Mouse (Mus musculus): ENCODE measurements around the gene Caprin1. TPM values are rescaled to one million over a fixed set of nuclear protein-coding genes. Genes with fewer than 3 reads are reported as not detected.

Caprin1 gene
- polyA plus RNA-seq (2014; fragmentation: Nextera tagmentation; extraction: Ambion mirVana): 622 and 665 TPM in 2 replicates

DNA sequence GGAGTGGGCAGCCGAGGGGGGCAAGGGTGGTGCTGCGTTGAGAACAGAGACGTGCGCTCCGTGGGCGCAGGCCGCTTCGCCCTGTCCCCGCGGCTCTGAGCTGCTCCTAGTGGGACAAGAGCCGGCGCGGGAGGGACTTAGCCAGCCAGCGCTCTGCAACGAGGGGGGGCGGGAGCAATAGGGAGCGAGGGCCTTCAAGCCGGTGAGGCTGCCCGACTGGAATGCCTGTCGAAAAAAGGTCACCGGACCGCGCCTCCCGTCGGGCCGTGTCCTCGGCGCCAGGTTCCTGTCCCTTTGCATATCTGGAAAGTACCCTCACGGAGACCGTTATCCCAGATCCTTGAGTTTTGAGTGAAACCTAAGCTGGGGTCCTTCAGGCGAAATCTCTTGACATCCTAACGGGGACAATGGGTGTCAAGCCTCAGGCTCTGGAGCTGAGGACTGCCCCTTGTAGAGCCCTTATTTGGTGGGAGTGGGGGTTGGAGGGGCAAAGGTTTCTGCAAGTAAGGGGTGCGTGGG is at the start of gene Caprin1:
Gene Caprin1 (minus strand): TSS at position 159 of the 519 bp plus-strand sequence.
- peak within 1 kb of the TSS; percentile 50 for H3K4me2 ChIP-seq (ENCODE audit: low read depth, low read length)
- ATAC-seq (replicated peaks; ENCODE audit: insufficient number of reproducible peaks, low FRiP score, low TSS enrichment, low read depth) (peak; percentile 93), DNase-seq (ENCODE audit: low spot score) (peak; percentile 94)
- WGBS: 0% methylated on average over 32 of the region's 33 CpGs
- H3K27me3 ChIP-seq (ENCODE audit: control insufficient read depth, insufficient read depth, low read length): no peaks in the 10 kb centered on the region
- H3K4me3 ChIP-seq (ENCODE audit: low read depth, low read length): peak within 1 kb of the TSS; percentile 97
- H3K9me3 ChIP-seq (replicated peaks; ENCODE audit: control insufficient read depth, low read length): no peaks in the 10 kb centered on the region
- peak within 1 kb of the TSS; percentile 100 for H3K27ac ChIP-seq (replicated peaks; ENCODE audit: low read depth, low read length)
- H3K4me1 ChIP-seq (ENCODE audit: control insufficient read depth, insufficient read depth, low read length): no peaks in the 10 kb centered on the region
- H3K36me3 ChIP-seq (replicated peaks; ENCODE audit: control insufficient read depth, insufficient read depth, low read depth, low read length): no peaks in the 10 kb centered on the region
- H3K9ac ChIP-seq (replicated peaks; ENCODE audit: low read length): peak within 1 kb of the TSS; percentile 99

DNA sequence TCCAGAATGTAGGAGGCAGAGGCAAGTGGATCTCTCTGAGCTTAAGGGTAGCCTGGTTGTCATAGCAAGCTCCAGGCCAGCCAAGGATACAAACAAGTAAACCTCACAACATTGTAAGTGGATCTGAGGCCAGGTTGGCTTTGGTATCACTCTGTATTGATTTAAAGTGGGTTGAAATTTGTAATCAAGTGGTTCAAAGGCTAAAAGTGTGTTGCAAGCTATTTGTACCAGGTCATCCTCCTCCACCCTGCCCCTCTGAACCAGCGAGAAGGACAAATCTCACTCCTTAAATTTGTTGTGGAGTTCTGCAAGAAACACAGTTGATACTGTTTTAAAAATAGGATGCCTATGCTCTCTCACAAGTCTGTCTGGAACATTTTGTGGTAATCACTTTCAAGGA is 49.4 kb upstream of the Caprin1 start:
- Histone ChIP-seq H3K9me3 (replicated peaks; ENCODE audit: control insufficient read depth, low read length) (no peaks in the 10 kb centered on the region), H3K4me2 (ENCODE audit: low read depth, low read length) (no peak overlapping the region), H3K4me3 (ENCODE audit: low read depth, low read length) (no peak overlapping the region), H3K36me3 (replicated peaks; ENCODE audit: control insufficient read depth, insufficient read depth, low read depth, low read length) (no peaks in the 10 kb centered on the region), H3K27ac (replicated peaks; ENCODE audit: low read depth, low read length) (no peak overlapping the region), H3K9ac (replicated peaks; ENCODE audit: low read length) (no peak overlapping the region), H3K4me1 (ENCODE audit: control insufficient read depth, insufficient read depth, low read length) (no peaks in the 10 kb centered on the region), H3K27me3 (ENCODE audit: control insufficient read depth, insufficient read depth, low read length) (no peaks in the 10 kb centered on the region)
- WGBS: 81% methylated on average over 1 of the region's 1 CpGs
- ATAC-seq (replicated peaks; ENCODE audit: insufficient number of reproducible peaks, low FRiP score, low TSS enrichment, low read depth): no peak
- DNase-seq (ENCODE audit: low spot score): no peak

DNA sequence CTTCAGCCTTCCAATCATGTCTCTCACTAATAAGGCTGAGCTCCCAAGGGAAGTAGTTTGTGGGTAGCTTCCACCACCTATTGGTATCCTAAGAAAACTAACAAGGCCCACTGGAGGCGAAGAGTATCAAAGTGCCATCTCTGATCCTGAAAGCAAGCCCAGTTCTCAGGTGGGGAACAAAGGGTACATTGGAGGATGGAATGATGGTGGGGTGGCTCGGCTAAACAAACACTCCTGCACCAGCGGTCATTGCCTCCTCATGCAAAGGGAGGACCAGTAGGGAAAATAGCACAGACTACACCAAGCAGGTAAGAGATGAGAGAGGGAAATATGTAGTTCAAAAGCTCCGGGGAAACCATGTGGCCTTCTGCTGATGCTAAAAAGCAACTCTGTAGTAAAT is 48.8 kb upstream of the Caprin1 start:
- WGBS: 86% methylated on average over 4 of the region's 4 CpGs
- Histone ChIP-seq H3K36me3 (replicated peaks; ENCODE audit: control insufficient read depth, insufficient read depth, low read depth, low read length) (no peaks in the 10 kb centered on the region), H3K27ac (replicated peaks; ENCODE audit: low read depth, low read length) (no peak overlapping the region), H3K4me2 (ENCODE audit: low read depth, low read length) (no peak overlapping the region), H3K9me3 (replicated peaks; ENCODE audit: control insufficient read depth, low read length) (no peaks in the 10 kb centered on the region), H3K27me3 (ENCODE audit: control insufficient read depth, insufficient read depth, low read length) (no peaks in the 10 kb centered on the region), H3K4me3 (ENCODE audit: low read depth, low read length) (no peak overlapping the region), H3K4me1 (ENCODE audit: control insufficient read depth, insufficient read depth, low read length) (no peaks in the 10 kb centered on the region), H3K9ac (replicated peaks; ENCODE audit: low read length) (no peak overlapping the region)
- ATAC-seq (replicated peaks; ENCODE audit: insufficient number of reproducible peaks, low FRiP score, low TSS enrichment, low read depth): no peak
- DNase-seq (ENCODE audit: low spot score): no peak

DNA sequence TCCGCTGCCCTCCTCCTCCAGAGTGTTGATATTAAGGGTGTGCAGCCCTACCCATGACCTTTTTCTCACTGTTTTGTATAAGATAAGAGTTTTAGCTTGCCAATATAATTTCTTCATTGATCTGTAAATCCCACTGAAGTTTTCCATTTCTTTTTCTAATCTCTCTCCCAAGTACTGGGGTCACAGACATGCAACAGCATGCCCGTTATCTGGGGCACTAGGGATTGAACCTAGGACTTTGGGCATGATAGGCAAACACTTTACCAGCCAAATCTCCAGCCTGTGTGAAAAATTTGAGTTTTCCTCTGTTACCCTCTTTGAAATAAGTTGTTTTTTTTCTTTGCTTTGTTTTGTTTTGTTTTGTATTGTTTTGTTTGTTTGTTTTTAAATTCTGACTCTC is 46.6 kb upstream of the Caprin1 start:
- Histone ChIP-seq H3K9me3 (replicated peaks; ENCODE audit: control insufficient read depth, low read length) (no peaks in the 10 kb centered on the region), H3K4me3 (ENCODE audit: low read depth, low read length) (no peak overlapping the region), H3K9ac (replicated peaks; ENCODE audit: low read length) (no peak overlapping the region), H3K4me2 (ENCODE audit: low read depth, low read length) (no peak overlapping the region), H3K4me1 (ENCODE audit: control insufficient read depth, insufficient read depth, low read length) (no peaks in the 10 kb centered on the region), H3K36me3 (replicated peaks; ENCODE audit: control insufficient read depth, insufficient read depth, low read depth, low read length) (no peaks in the 10 kb centered on the region), H3K27me3 (ENCODE audit: control insufficient read depth, insufficient read depth, low read length) (no peaks in the 10 kb centered on the region), H3K27ac (replicated peaks; ENCODE audit: low read depth, low read length) (no peak overlapping the region)
- ATAC-seq (replicated peaks; ENCODE audit: insufficient number of reproducible peaks, low FRiP score, low TSS enrichment, low read depth) (no peak), DNase-seq (ENCODE audit: low spot score) (no peak)
- WGBS: 91% methylated on average over 2 of the region's 2 CpGs

DNA sequence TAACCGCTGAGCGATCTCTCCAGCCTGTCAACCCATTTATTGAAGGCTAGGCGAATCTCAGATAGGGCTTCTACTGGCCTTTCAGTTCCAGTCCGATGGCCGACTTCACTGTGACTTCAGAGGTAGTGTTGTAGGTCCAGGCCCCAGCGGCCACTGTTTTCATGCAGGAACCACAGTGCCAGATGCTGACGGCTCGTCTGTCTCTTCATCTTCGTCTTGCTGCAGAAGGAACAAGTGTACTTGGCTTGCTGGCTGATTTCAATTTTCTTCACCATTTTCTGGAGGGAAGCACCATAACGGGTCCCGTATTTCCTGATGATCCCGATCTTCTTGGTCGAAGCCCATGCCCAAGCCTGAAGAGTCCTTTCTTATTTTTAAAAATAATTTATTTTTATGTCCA is 45.9 kb upstream of the Caprin1 start:
- Histone ChIP-seq H3K27me3 (ENCODE audit: control insufficient read depth, insufficient read depth, low read length) (no peaks in the 10 kb centered on the region), H3K9ac (replicated peaks; ENCODE audit: low read length) (no peak overlapping the region), H3K4me3 (ENCODE audit: low read depth, low read length) (no peak overlapping the region), H3K36me3 (replicated peaks; ENCODE audit: control insufficient read depth, insufficient read depth, low read depth, low read length) (no peaks in the 10 kb centered on the region), H3K27ac (replicated peaks; ENCODE audit: low read depth, low read length) (no peak overlapping the region), H3K9me3 (replicated peaks; ENCODE audit: control insufficient read depth, low read length) (no peaks in the 10 kb centered on the region), H3K4me1 (ENCODE audit: control insufficient read depth, insufficient read depth, low read length) (no peaks in the 10 kb centered on the region), H3K4me2 (ENCODE audit: low read depth, low read length) (no peak overlapping the region)
- DNase-seq (ENCODE audit: low spot score) (no peak), ATAC-seq (replicated peaks; ENCODE audit: insufficient number of reproducible peaks, low FRiP score, low TSS enrichment, low read depth) (no peak)
- 95% methylated on average over 13 of the region's 13 CpGs for WGBS

DNA sequence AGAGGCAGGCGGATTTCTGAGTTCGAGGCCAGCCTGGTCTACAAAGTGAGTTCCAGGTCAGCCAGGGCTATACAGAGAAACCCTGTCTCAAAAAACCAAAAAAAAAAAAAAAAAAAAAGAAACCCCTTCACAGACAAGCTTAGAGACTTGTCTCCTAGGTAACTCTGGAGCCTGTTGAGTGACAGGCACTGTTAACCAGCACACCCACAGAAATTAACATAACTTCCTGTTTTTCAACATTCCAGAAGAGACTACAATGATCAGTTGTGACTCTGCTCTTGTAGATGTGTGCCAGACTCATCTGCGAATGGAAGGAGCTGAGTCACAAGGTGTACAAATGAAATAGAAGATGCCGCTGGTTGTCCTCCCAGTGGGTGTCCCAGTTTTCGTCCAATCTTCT is 44.9 kb upstream of the Caprin1 start:
- Histone ChIP-seq H3K4me3 (ENCODE audit: low read depth, low read length) (no peak overlapping the region), H3K4me2 (ENCODE audit: low read depth, low read length) (no peak overlapping the region), H3K27ac (replicated peaks; ENCODE audit: low read depth, low read length) (no peak overlapping the region), H3K9me3 (replicated peaks; ENCODE audit: control insufficient read depth, low read length) (no peaks in the 10 kb centered on the region), H3K4me1 (ENCODE audit: control insufficient read depth, insufficient read depth, low read length) (no peaks in the 10 kb centered on the region), H3K27me3 (ENCODE audit: control insufficient read depth, insufficient read depth, low read length) (no peaks in the 10 kb centered on the region), H3K9ac (replicated peaks; ENCODE audit: low read length) (no peak overlapping the region), H3K36me3 (replicated peaks; ENCODE audit: control insufficient read depth, insufficient read depth, low read depth, low read length) (no peaks in the 10 kb centered on the region)
- WGBS: 85% methylated on average over 4 of the region's 5 CpGs
- DNase-seq (ENCODE audit: low spot score) (no peak), ATAC-seq (replicated peaks; ENCODE audit: insufficient number of reproducible peaks, low FRiP score, low TSS enrichment, low read depth) (no peak)

DNA sequence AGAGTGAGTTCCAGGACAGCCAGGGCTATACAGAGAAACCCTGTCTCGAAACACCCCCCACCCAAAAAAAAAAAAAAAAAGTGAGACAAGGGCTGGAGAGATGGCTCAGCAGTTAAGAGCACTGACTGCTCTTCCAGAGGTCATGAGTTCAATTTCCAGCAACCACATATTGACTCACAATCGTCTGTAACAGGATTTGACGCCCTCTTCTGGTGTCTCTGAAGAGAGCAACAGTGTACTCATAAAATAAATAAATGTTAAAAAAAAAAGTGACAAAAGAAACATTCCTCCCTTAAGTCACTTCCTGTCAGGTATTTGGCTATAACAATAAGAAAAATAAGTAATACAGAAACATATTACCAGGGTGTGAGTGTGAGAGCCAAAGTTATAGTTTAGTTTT is 41.0 kb upstream of the Caprin1 start:
- H3K36me3 ChIP-seq (replicated peaks; ENCODE audit: control insufficient read depth, insufficient read depth, low read depth, low read length): no peaks in the 10 kb centered on the region
- H3K4me2 ChIP-seq (ENCODE audit: low read depth, low read length): no peak overlapping the region
- H3K9ac ChIP-seq (replicated peaks; ENCODE audit: low read length): no peak overlapping the region
- H3K27me3 ChIP-seq (ENCODE audit: control insufficient read depth, insufficient read depth, low read length): no peaks in the 10 kb centered on the region
- DNase-seq (ENCODE audit: low spot score): no peak
- H3K27ac ChIP-seq (replicated peaks; ENCODE audit: low read depth, low read length): no peak overlapping the region
- ATAC-seq (replicated peaks; ENCODE audit: insufficient number of reproducible peaks, low FRiP score, low TSS enrichment, low read depth): no peak
- H3K4me3 ChIP-seq (ENCODE audit: low read depth, low read length): no peak overlapping the region
- no peaks in the 10 kb centered on the region for H3K4me1 ChIP-seq (ENCODE audit: control insufficient read depth, insufficient read depth, low read length)
- H3K9me3 ChIP-seq (replicated peaks; ENCODE audit: control insufficient read depth, low read length): no peaks in the 10 kb centered on the region
- WGBS: 67% methylated on average over 3 of the region's 3 CpGs

DNA sequence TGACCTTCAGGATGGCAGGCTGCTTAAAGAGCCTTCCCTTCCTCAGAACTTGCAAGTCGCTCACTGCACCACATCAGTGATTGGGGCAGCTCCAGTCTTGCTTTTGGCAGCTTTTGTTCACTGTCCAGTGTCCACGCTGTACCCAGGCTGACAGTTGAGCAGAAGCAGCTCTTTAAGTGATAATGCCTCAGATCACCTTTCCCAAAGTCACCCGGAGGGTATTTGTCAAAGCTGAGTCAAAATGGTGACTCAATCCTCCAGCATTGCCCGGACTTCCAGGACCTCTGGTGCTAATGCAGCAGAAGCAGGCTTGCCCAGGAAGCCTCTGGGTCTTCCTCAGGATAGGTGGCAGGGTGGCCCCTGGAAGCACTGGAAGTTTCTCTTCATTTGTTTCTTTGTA is 39.7 kb upstream of the Caprin1 start:
- Histone ChIP-seq H3K4me3 (ENCODE audit: low read depth, low read length) (no peak overlapping the region), H3K36me3 (replicated peaks; ENCODE audit: control insufficient read depth, insufficient read depth, low read depth, low read length) (no peaks in the 10 kb centered on the region), H3K9ac (replicated peaks; ENCODE audit: low read length) (no peak overlapping the region), H3K27ac (replicated peaks; ENCODE audit: low read depth, low read length) (no peak overlapping the region), H3K9me3 (replicated peaks; ENCODE audit: control insufficient read depth, low read length) (no peaks in the 10 kb centered on the region), H3K4me2 (ENCODE audit: low read depth, low read length) (no peak overlapping the region), H3K4me1 (ENCODE audit: control insufficient read depth, insufficient read depth, low read length) (no peaks in the 10 kb centered on the region), H3K27me3 (ENCODE audit: control insufficient read depth, insufficient read depth, low read length) (no peaks in the 10 kb centered on the region)
- ATAC-seq (replicated peaks; ENCODE audit: insufficient number of reproducible peaks, low FRiP score, low TSS enrichment, low read depth): no peak
- no peak for DNase-seq (ENCODE audit: low spot score)
- WGBS: 77% methylated on average over 4 of the region's 4 CpGs
